Mouse (Mus musculus) limb, embryonic 14.5 days (tissue): Measurements from ENCODE around the gene Ptrh2. TPM values are rescaled to one million over a fixed set of nuclear protein-coding genes. Genes with fewer than 3 reads are reported as not detected.

Experiments used
- ATAC-seq: fragments of 200-750 bp; cut with Nextera tagmentation; 2 replicates; pipeline ENCODE4 v1.8.0; 2017; ENCODE audit warnings: low read depth, moderate number of reproducible peaks, moderate TSS enrichment; ENCODE audit not compliant: low FRiP score
- DNase-seq: peaks from one replicate; pipeline ENCODE4 v3.0.0-alpha.2; 2015; ENCODE audit warnings: low spot score
- H3K27ac ChIP-seq: fragments of 300-500 bp; sonication (generic); replicated peaks from 2 replicates; pipeline ENCODE4 v1.5.1; 2014; ENCODE audit warnings: low read depth, mild to moderate bottlenecking, low read length, moderate library complexity, mixed read lengths
- H3K27me3 ChIP-seq: fragments of 300-500 bp; sonication (generic); 2 replicates; pipeline ENCODE4 v1.6.1; 2014; ENCODE audit warnings: low read length, mixed read lengths; ENCODE audit not compliant: control insufficient read depth, insufficient read depth
- H3K36me3 ChIP-seq: fragments of 300-500 bp; sonication (generic); 2 replicates; pipeline ENCODE4 v1.6.1; 2014; ENCODE audit warnings: mild to moderate bottlenecking, low read length, moderate library complexity, mixed read lengths; ENCODE audit not compliant: control insufficient read depth, insufficient read depth
- H3K4me1 ChIP-seq: fragments of 300-500 bp; sonication (generic); 2 replicates; pipeline ENCODE4 v1.6.1; 2014; ENCODE audit warnings: antibody characterized with exemption, low read length, mixed read lengths; ENCODE audit not compliant: control insufficient read depth, insufficient read depth
- H3K4me2 ChIP-seq: fragments of 300-500 bp; sonication (generic); replicated peaks from 2 replicates; pipeline ENCODE4 v1.6.1; 2014; ENCODE audit warnings: low read depth, mild to moderate bottlenecking, low read length, moderate library complexity; ENCODE audit not compliant: severe bottlenecking
- H3K4me3 ChIP-seq: fragments of 300-500 bp; sonication (generic); replicated peaks from 2 replicates; pipeline ENCODE4 v1.5.1; 2014; ENCODE audit warnings: low read length
- H3K9ac ChIP-seq: fragments of 300-500 bp; sonication (generic); 2 replicates; pipeline ENCODE4 v1.6.1; 2014; ENCODE audit warnings: mild to moderate bottlenecking, low read depth, low read length, moderate library complexity; ENCODE audit not compliant: severe bottlenecking
- H3K9me3 ChIP-seq: fragments of 300-500 bp; sonication (generic); 2 replicates; pipeline ENCODE4 v1.6.1; 2016; ENCODE audit warnings: low read length; ENCODE audit not compliant: control insufficient read depth
- POLR2A ChIP-seq: fragments of 200-500 bp; IDR thresholded peaks from 2 replicates; pipeline ENCODE4 v1.8.0; 2012; ENCODE audit warnings: inconsistent platforms, mild to moderate bottlenecking, moderate library complexity, borderline replicate concordance; ENCODE audit not compliant: insufficient read depth, insufficient read length; ENCODE audit errors: extremely low read depth
- WGBS: fragments of 180-500 bp; shearing (Covaris S2); extraction: QIAGEN DNeasy Blood & Tissue Kit; methylation state at CpG from one replicate; pipeline ENCODE4 v1.1.7; 2014; 5-methylcytosine and 5-hydroxymethylcytosine counted together
- polyA plus RNA-seq, 2 experiments: library from polyadenylated mRNA; depleted of rRNA in 1 of 2; stranded (reverse) in 1 of 2; unstranded in 1 of 2; fragments of >200 nt; fragmentation: Nextera tagmentation in 1 of 2; extraction: Ambion mirVana in 1 of 2; gene quantifications; 2 replicates each; pipeline versions ENCODE4 v1.2.1 to v1.2.3; 2012 to 2014

Gene Ptrh2
- polyA plus RNA-seq, 2 experiments: 19.1 to 31.3 TPM

- no peaks in the 10 kb centered on the region for H3K9me3 ChIP-seq
- ATAC-seq (no peak), DNase-seq (no peak)
- no peak for TF ChIP-seq POLR2A
- no peaks in the 10 kb centered on the region for H3K27me3 ChIP-seq
- WGBS: 90% methylated on average over 7 of the region's 7 CpGs
- H3K4me1 ChIP-seq: no peaks in the 10 kb centered on the region
- no peak overlapping the region for H3K9ac ChIP-seq
- peaks cover 73% of the 10 kb centered on the region for H3K36me3 ChIP-seq
- no peak overlapping the region for H3K27ac ChIP-seq
- no peak overlapping the region for H3K4me2 ChIP-seq
- no peak overlapping the region for H3K4me3 ChIP-seq
Observed at GRCm38 (mm10) chr11:86724982-86725381, 41.2 kb downstream of the Ptrh2 start.

- DNase-seq: no peak
- no peaks in the 10 kb centered on the region for H3K9me3 ChIP-seq
- TF ChIP-seq POLR2A: no peak
- no peak overlapping the region for H3K4me3 ChIP-seq
- H3K4me1 ChIP-seq: no peaks in the 10 kb centered on the region
- no peak overlapping the region for H3K9ac ChIP-seq
- H3K27me3 ChIP-seq: no peaks in the 10 kb centered on the region
- no peak for ATAC-seq
- H3K27ac ChIP-seq: no peak overlapping the region
- no peak overlapping the region for H3K4me2 ChIP-seq
- H3K36me3 ChIP-seq: peaks cover 72% of the 10 kb centered on the region
Observed at GRCm38 (mm10) chr11:86725607-86726006, 41.8 kb downstream of the Ptrh2 start.

GRCm38 (mm10) chr11:86731443-86731842 lies 47.7 kb downstream of the Ptrh2 start:
- Histone ChIP-seq H3K4me1 (no peaks in the 10 kb centered on the region), H3K4me2 (no peak overlapping the region), H3K36me3 (peaks cover 66% of the 10 kb centered on the region), H3K9ac (no peak overlapping the region), H3K9me3 (no peaks in the 10 kb centered on the region), H3K27me3 (no peaks in the 10 kb centered on the region), H3K27ac (no peak overlapping the region), H3K4me3 (no peak overlapping the region)
- DNase-seq: no peak
- no peak for TF ChIP-seq POLR2A
- no peak for ATAC-seq
- WGBS: 97% methylated on average over 2 of the region's 2 CpGs

- peaks cover 50% of the 10 kb centered on the region for H3K36me3 ChIP-seq
- H3K4me2 ChIP-seq: no peak overlapping the region
- H3K27me3 ChIP-seq: no peaks in the 10 kb centered on the region
- no peak overlapping the region for H3K4me3 ChIP-seq
- 79% methylated on average over 10 of the region's 10 CpGs for WGBS
- no peak overlapping the region for H3K27ac ChIP-seq
- TF ChIP-seq POLR2A: no peak
- no peaks in the 10 kb centered on the region for H3K9me3 ChIP-seq
- DNase-seq (no peak), ATAC-seq (no peak)
- no peaks in the 10 kb centered on the region for H3K4me1 ChIP-seq
- no peak overlapping the region for H3K9ac ChIP-seq
Observed at GRCm38 (mm10) chr11:86734241-86734939, 50.6 kb downstream of the Ptrh2 start.

- H3K36me3 ChIP-seq: peaks cover 45% of the 10 kb centered on the region
- no peak overlapping the region for H3K27ac ChIP-seq
- no peak overlapping the region for H3K9ac ChIP-seq
- H3K9me3 ChIP-seq: no peaks in the 10 kb centered on the region
- H3K4me3 ChIP-seq: no peak overlapping the region
- WGBS: 91% methylated on average over 4 of the region's 4 CpGs
- no peaks in the 10 kb centered on the region for H3K27me3 ChIP-seq
- DNase-seq (no peak), ATAC-seq (no peak)
- H3K4me2 ChIP-seq: no peak overlapping the region
- no peak for TF ChIP-seq POLR2A
- H3K4me1 ChIP-seq: no peaks in the 10 kb centered on the region
Observed at GRCm38 (mm10) chr11:86734993-86735392, 51.2 kb downstream of the Ptrh2 start.
